Mouse (Mus musculus): ENCODE results near the gene Zfp462.

Zfp462 gene

GRCm38 (mm10) chr4:55047266-55047665, 102.4 kb downstream of the Zfp462 start:
- no peak for DNase-seq (ENCODE audit: low spot score)

- DNase-seq (ENCODE audit: low spot score), result no peak
Observed at GRCm38 (mm10) chr4:55049938-55050610, 105.2 kb downstream of the Zfp462 start.

- DNase-seq (ENCODE audit: low spot score), result no peak
Observed at GRCm38 (mm10) chr4:55051345-55051744, 106.5 kb downstream of the Zfp462 start.

- DNase-seq (ENCODE audit: low spot score), result no peak
Observed at GRCm38 (mm10) chr4:55052686-55053085, 107.8 kb downstream of the Zfp462 start.

GRCm38 (mm10) chr4:55057666-55058455, 113.0 kb downstream of the Zfp462 start:
- no peak for DNase-seq (ENCODE audit: low spot score)

GRCm38 (mm10) chr4:55058901-55059300, 114.1 kb downstream of the Zfp462 start:
- no peak for DNase-seq (ENCODE audit: low spot score)

GRCm38 (mm10) chr4:55066341-55067170, 121.7 kb downstream of the Zfp462 start:
- no peak for DNase-seq (ENCODE audit: low spot score)

GRCm38 (mm10) chr4:55071535-55071934, 126.7 kb downstream of the Zfp462 start:
- no peak for DNase-seq (ENCODE audit: low spot score)

- no peak for DNase-seq (ENCODE audit: low spot score)
Observed at GRCm38 (mm10) chr4:55077133-55077889, 132.5 kb downstream of the Zfp462 start.

- DNase-seq (ENCODE audit: low spot score), result no peak
Observed at GRCm38 (mm10) chr4:55077902-55078716, 133.3 kb downstream of the Zfp462 start.

- DNase-seq (ENCODE audit: low spot score), result no peak
Observed at GRCm38 (mm10) chr4:55079056-55079455, 134.2 kb downstream of the Zfp462 start.

- no peak for DNase-seq (ENCODE audit: low spot score)
Observed at GRCm38 (mm10) chr4:55084080-55084688, 139.3 kb downstream of the Zfp462 start.

- DNase-seq (ENCODE audit: low spot score), result no peak
Observed at GRCm38 (mm10) chr4:55088153-55088552, 143.3 kb downstream of the Zfp462 start.

- no peak for DNase-seq (ENCODE audit: low spot score)
Observed at GRCm38 (mm10) chr4:55088922-55089321, 144.1 kb downstream of the Zfp462 start.

GRCm38 (mm10) chr4:55097157-55097556, 152.3 kb downstream of the Zfp462 start:
- DNase-seq (ENCODE audit: low spot score), result no peak

GRCm38 (mm10) chr4:55098366-55098765, 153.5 kb downstream of the Zfp462 start:
- DNase-seq (ENCODE audit: low spot score), result no peak

- no peak for DNase-seq (ENCODE audit: low spot score)
Observed at GRCm38 (mm10) chr4:55100851-55101250, 156.0 kb downstream of the Zfp462 start.

GRCm38 (mm10) chr4:55101601-55102000, 156.8 kb downstream of the Zfp462 start:
- no peak for DNase-seq (ENCODE audit: low spot score)

GRCm38 (mm10) chr4:55102382-55102781, 157.5 kb downstream of the Zfp462 start:
- no peak for DNase-seq (ENCODE audit: low spot score)

GRCm38 (mm10) chr4:55103575-55103974, 158.7 kb downstream of the Zfp462 start:
- DNase-seq (ENCODE audit: low spot score), result no peak

Measured in c-Kit-positive CD71-positive TER-119-positive erythroid progenitor cells, embryonic 14.5 days (primary cell).